Mouse (Mus musculus): ENCODE results near the gene Proser2. TPM values are rescaled to one million over a fixed set of nuclear protein-coding genes. Genes with fewer than 3 reads are reported as not detected.
A peak's percentile ranks its signal among the peaks of the same experiment; 100 is the strongest.

Gene Proser2
- polyA plus RNA-seq, 1 experiment from 2014 or later = 4.5 TPM

DNA sequence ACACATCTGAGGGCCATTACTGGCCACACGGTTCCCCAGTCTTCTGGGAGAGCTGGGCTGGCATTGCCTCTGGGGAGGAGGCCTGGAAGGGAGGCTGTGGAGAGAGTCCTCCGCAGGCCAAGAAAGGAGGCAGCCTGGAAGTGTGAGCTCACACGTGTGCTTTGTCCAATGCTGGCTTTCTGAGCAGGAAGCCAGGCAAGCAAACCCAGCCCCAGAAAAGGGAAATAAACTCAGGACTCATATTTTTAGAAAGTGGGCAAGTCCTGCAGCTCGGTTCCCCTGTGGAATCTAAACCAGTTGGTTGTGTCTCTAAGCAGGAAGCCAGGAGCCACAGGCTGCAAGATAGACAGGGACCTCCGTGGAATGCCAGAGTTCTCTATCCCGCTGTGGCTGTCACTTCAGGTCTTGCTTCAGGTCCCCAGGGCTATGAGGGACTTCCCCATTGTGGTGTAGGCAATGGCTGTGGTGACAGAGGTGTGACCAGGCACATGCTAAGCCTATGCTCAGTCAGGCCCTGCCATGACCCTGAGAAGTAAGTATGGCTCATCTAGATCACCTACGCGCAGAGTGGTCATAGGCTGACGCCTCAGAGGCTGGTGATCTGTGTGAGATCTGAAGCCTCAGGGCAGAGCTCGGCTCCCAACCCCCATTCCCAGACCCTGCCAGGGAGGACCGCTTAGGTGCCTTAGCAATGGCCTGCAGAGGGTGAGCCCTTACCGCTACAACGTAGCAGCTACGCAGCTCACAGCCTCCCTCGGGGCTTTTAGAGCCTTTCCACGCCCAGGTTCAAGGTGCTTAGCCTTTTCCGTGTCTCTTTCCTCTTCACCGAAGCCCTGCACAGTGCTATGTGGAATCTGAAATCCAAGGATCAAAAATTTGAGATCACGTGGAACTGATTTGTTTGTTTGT is 44.1 kb downstream of the Proser2 start:
- Histone ChIP-seq H3K4me2 (replicated peaks) (no peak overlapping the region), H3K36me3 (no peaks in the 10 kb centered on the region), H3K4me1 (no peaks in the 10 kb centered on the region), H3K9me3 (no peaks in the 10 kb centered on the region), H3K27ac (no peak overlapping the region; the same call in 1 of the 2 replicates), H3K9ac (no peak overlapping the region), H3K27me3 (replicated peaks) (no peaks in the 10 kb centered on the region), H3K4me3 (no peak overlapping the region)
- 78% methylated on average over 19 of the region's 19 CpGs for WGBS
- no peak for ATAC-seq (ENCODE audit: low FRiP score, low read depth)

DNA sequence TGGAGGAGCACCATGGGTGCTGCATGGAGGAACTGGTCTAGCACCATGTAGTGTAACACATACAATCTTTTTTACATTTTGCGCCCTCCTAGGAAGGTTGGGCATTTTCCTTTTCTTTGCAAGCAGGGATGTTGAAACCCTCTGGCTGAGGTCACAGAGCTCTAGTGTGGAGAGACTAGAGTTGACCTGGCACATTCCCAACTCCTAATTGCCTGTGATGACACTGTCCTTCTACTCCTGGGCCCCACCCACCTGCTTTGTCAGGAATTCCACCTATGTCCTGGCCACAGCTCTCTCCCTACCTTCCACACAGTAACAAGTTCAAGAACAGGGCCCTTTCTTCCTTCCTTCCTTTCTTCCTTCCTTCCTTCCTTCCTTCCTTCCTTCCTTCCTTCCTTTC is 46.3 kb downstream of the Proser2 start:
- Histone ChIP-seq H3K36me3 (no peaks in the 10 kb centered on the region), H3K27ac (no peak overlapping the region), H3K9ac (no peak overlapping the region), H3K4me3 (no peak overlapping the region), H3K9me3 (no peaks in the 10 kb centered on the region), H3K4me2 (replicated peaks) (no peak overlapping the region), H3K4me1 (no peaks in the 10 kb centered on the region), H3K27me3 (replicated peaks) (no peaks in the 10 kb centered on the region)
- WGBS = 97% methylated on average over 1 of the region's 1 CpGs
- ATAC-seq (ENCODE audit: low FRiP score, low read depth) = no peak

DNA sequence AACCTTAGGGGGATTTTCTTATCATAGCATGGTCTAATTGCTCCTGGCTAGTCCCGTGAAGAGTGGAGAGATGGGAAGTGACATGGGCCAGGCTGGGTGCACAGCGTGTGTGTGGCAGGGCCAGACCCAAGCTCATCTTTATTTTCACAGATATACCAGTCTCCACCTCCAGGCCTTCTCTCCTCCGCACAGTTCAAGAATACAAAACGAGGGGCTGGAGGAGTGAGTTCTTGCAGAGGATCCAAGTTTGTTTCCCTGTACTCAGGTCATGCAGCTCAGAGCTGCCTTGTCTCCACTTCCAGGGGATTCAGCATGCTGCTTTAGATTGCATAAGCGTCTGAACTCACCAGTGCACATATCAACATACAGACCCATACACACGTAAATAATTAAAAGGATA is 47.4 kb downstream of the Proser2 start:
- WGBS = 85% methylated on average over 6 of the region's 6 CpGs
- H3K4me2 ChIP-seq (replicated peaks) = no peak overlapping the region
- no peaks in the 10 kb centered on the region for H3K27me3 ChIP-seq (replicated peaks)
- H3K27ac ChIP-seq = no peak overlapping the region
- no peaks in the 10 kb centered on the region for H3K9me3 ChIP-seq
- H3K4me1 ChIP-seq = no peaks in the 10 kb centered on the region
- no peak for ATAC-seq (ENCODE audit: low FRiP score, low read depth)
- no peak overlapping the region for H3K4me3 ChIP-seq
- no peak overlapping the region for H3K9ac ChIP-seq
- no peaks in the 10 kb centered on the region for H3K36me3 ChIP-seq

DNA sequence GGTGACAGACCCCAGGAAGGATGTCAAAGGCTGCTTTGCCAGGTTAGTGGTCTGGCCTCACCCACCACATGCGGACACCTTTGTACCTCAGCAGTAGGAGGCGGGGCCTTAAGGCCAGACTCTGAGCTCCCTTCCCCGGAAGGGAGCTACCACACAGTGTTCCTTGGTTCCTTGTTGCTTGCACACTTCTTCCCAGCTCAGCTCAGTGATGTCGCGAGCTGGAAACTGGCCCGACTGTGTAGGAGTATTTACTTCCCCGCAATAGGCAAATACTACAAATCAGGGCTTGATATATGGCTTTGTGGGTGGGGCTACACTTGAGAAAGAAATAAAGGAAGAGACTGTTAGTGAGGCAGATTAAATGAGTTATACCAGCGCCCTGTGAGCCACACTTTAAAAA is 48.9 kb downstream of the Proser2 start:
- H3K9ac ChIP-seq = no peak overlapping the region
- 52% methylated on average over 8 of the region's 8 CpGs for WGBS

GRCm38 (mm10) chr2:6080037-6080436 is 50.0 kb downstream of the Proser2 start:
- no peak for ATAC-seq (ENCODE audit: low FRiP score, low read depth)
- no peak overlapping the region for H3K27ac ChIP-seq
- WGBS = 96% methylated on average over 1 of the region's 1 CpGs
- H3K4me2 ChIP-seq (replicated peaks) = no peak overlapping the region
- H3K9me3 ChIP-seq = no peaks in the 10 kb centered on the region
- no peak overlapping the region for H3K9ac ChIP-seq
- H3K36me3 ChIP-seq = no peaks in the 10 kb centered on the region
- no peak overlapping the region for H3K4me3 ChIP-seq
- H3K27me3 ChIP-seq (replicated peaks) = no peaks in the 10 kb centered on the region
- H3K4me1 ChIP-seq = peaks cover 5% of the 10 kb centered on the region

More for the DNA sequence above, 48.9 kb downstream of the Proser2 start:
- ATAC-seq (ENCODE audit: low FRiP score, low read depth) = no peak
- H3K36me3 ChIP-seq = no peaks in the 10 kb centered on the region
- H3K4me2 ChIP-seq (replicated peaks) = no peak overlapping the region
- H3K27me3 ChIP-seq (replicated peaks) = no peaks in the 10 kb centered on the region
- no peak overlapping the region for H3K4me3 ChIP-seq
- no peaks in the 10 kb centered on the region for H3K9me3 ChIP-seq
- no peak overlapping the region for H3K27ac ChIP-seq
- no peaks in the 10 kb centered on the region for H3K4me1 ChIP-seq

- Histone ChIP-seq H3K4me2 (replicated peaks) (no peak overlapping the region), H3K36me3 (no peaks in the 10 kb centered on the region), H3K4me1 (peaks cover 7% of the 10 kb centered on the region), H3K9ac (no peak overlapping the region), H3K27me3 (replicated peaks) (no peaks in the 10 kb centered on the region), H3K4me3 (no peak overlapping the region), H3K27ac (no peak overlapping the region), H3K9me3 (no peaks in the 10 kb centered on the region)
- ATAC-seq (ENCODE audit: low FRiP score, low read depth) = no peak
- 31% methylated on average over 1 of the region's 1 CpGs for WGBS
Observed at GRCm38 (mm10) chr2:6075530-6075896, 54.5 kb downstream of the Proser2 start.

DNA sequence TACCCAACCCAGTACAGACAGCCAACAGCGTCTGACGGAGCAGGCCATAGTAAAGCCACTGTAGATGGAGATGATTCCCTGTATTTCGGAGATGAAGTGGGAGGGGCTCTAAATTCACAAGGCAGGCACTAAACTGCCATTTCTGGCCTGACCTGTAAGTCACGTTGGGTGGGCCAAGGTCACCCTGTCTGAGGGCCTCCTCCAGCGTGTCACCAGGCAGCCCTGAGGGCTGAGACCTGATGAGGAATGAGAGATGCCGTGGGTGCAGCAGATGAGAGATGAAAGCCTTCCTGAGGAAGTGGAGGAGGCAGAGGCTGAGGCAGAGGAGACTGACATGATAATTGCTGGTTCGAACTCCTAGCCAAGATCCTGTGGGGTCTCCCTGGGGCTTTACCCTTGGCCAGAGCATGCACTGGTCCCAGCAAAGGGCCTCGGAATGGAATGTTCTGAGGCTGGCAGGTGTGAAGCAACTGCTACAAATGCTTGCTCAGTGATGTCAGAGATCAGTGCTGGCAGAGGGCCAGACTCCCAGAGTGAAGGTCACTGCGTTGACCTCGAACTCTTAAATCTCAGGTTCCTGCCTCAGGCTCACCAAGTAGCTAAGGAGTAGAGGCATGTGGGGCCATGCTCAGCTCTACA is 55.0 kb downstream of the Proser2 start:
- Histone ChIP-seq H3K9ac (no peak overlapping the region), H3K4me1 (peaks cover 7% of the 10 kb centered on the region), H3K27me3 (replicated peaks) (no peaks in the 10 kb centered on the region), H3K4me2 (replicated peaks) (no peak overlapping the region), H3K27ac (no peak overlapping the region), H3K4me3 (no peak overlapping the region), H3K36me3 (no peaks in the 10 kb centered on the region), H3K9me3 (no peaks in the 10 kb centered on the region)
- WGBS = 55% methylated on average over 10 of the region's 10 CpGs
- peak; percentile 66; the same call in 1 of the 2 replicates for ATAC-seq (ENCODE audit: low FRiP score, low read depth)

- H3K4me1 ChIP-seq = peaks cover 7% of the 10 kb centered on the region
- H3K9ac ChIP-seq = no peak overlapping the region
- no peaks in the 10 kb centered on the region for H3K9me3 ChIP-seq
- no peaks in the 10 kb centered on the region for H3K27me3 ChIP-seq (replicated peaks)
- WGBS = 70% methylated on average over 7 of the region's 7 CpGs
- H3K4me3 ChIP-seq = no peak overlapping the region
- no peak overlapping the region for H3K4me2 ChIP-seq (replicated peaks)
- H3K27ac ChIP-seq = no peak overlapping the region
- no peak for ATAC-seq (ENCODE audit: low FRiP score, low read depth)
- no peaks in the 10 kb centered on the region for H3K36me3 ChIP-seq
Observed at GRCm38 (mm10) chr2:6072685-6073260, 57.2 kb downstream of the Proser2 start.

DNA sequence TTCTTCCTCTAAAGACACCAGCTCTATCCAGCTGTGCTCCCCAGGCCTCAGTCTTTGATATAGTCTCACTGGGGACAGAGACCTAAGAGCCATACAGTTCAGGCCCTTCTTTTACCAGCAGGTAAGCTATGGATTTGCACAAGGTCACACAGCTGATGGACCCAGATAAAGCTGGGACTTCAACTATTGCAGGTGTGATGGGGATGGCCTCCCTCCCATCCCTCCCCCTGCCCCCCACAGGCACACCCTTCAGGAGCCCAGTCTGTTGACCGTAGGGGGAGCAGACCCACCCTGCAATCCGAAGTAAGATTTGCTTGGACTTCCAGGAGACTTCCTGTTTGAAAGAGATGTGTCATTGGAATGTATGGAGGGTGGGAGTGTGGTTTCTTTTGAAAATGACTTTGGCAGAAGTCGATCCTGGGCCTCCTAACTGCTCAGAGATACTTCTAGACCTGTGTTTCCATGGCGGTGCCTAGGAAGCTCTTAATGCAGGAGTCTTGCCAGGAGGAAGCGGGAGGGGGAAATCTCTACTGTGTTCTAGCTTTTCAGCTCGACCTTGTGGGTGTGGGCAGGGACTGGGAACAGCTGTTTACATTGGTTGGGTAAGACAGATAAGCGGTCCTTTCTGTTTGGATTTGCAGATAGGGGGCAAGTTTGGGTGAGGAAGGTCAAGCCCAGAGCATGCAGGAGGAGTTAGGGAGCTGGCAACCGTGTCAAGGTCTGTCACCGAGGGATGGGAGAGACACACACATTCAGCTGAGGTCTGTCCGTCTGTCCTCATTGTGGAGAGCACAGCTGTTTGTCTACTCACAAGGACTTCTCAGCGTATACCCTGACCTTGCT is 58.2 kb downstream of the Proser2 start:
- Histone ChIP-seq H3K9ac (no peak overlapping the region), H3K4me1 (peaks cover 7% of the 10 kb centered on the region), H3K4me2 (replicated peaks) (no peak overlapping the region), H3K27me3 (replicated peaks) (no peaks in the 10 kb centered on the region), H3K4me3 (no peak overlapping the region), H3K27ac (no peak overlapping the region), H3K9me3 (no peaks in the 10 kb centered on the region), H3K36me3 (no peaks in the 10 kb centered on the region)
- no peak for ATAC-seq (ENCODE audit: low FRiP score, low read depth)
- WGBS = 64% methylated on average over 11 of the region's 11 CpGs

GRCm38 (mm10) chr2:6070925-6071324 is 59.1 kb downstream of the Proser2 start:
- Histone ChIP-seq H3K4me1 (peaks cover 7% of the 10 kb centered on the region), H3K9ac (no peak overlapping the region), H3K27me3 (replicated peaks) (no peaks in the 10 kb centered on the region), H3K4me2 (replicated peaks) (no peak overlapping the region), H3K36me3 (no peaks in the 10 kb centered on the region), H3K9me3 (no peaks in the 10 kb centered on the region), H3K4me3 (no peak overlapping the region), H3K27ac (no peak overlapping the region)
- ATAC-seq (ENCODE audit: low FRiP score, low read depth) = no peak
- WGBS = 61% methylated on average over 11 of the region's 11 CpGs

GRCm38 (mm10) chr2:6067341-6067740 is 62.7 kb downstream of the Proser2 start:
- H3K27me3 ChIP-seq (replicated peaks) = no peaks in the 10 kb centered on the region
- 89% methylated on average over 6 of the region's 6 CpGs for WGBS
- H3K9ac ChIP-seq = no peak overlapping the region
- H3K9me3 ChIP-seq = no peaks in the 10 kb centered on the region
- H3K4me2 ChIP-seq (replicated peaks) = no peak overlapping the region
- H3K27ac ChIP-seq = no peak overlapping the region
- H3K4me1 ChIP-seq = no peaks in the 10 kb centered on the region
- no peaks in the 10 kb centered on the region for H3K36me3 ChIP-seq
- no peak for ATAC-seq (ENCODE audit: low FRiP score, low read depth)
- no peak overlapping the region for H3K4me3 ChIP-seq
